Mouse (Mus musculus) cerebellum, adult 9-11 months (tissue): ENCODE data around the gene Gm2431.
"Not testable (repeated sequence)": the region's sequence is repeated elsewhere in the genome, so short reads cannot be mapped to it uniquely, and the experiment has no call there.

Source experiments
- DNase-seq: peaks from one replicate; pipeline ENCODE4 v3.0.0; 2022

Gm2431 gene

DNA sequence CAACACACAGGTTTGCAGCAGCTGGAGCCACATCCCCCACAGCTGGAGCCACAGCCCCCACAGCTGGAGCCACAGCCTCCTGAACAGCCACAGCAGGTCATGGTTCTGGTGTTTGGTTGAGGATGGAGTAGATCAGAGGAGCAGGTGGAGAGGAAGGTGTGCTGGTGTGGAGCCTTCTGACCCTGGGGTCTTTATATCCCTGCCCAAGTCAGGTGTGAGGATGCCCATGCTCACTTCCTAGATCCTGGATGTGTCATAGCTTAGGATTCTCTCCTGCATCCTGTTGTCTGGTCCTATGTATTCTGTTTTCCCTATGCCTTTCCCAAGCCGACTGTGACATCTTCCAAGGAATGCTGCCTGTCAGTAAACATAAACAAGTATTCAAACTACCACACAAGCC is at the start of gene Gm2431:
TSS of gene Gm2431 (minus strand) at position 101 of the 400 bp plus-strand sequence.
- DNase-seq, result not testable (repeated sequence)

- DNase-seq, result not testable (repeated sequence)
These were observed 45.8 kb upstream of the Gm2431 start for GRCm38 (mm10) chr7:142303929-142304328.

DNA sequence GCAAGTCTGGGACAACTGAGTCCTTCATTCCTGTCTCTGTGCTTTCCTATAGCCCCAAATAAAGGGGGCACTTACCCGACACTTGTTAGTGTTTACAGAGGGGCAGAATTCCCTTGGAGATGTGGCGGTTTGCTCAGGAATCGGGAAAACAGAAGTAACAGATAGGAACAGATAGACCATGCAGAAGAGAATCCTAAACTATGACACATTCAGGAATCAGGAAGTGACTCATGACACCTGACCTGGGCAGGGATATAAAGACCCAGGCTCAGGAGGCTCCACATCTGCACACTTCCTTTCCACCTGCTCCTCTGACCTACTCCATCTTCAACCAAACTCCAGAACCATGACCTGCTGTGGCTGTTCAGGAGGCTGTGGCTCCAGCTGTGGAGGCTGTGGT is 45.1 kb upstream of the Gm2431 start, which contains the start of gene Krtap5-4:
TSS of gene Krtap5-4 (plus strand) at position 301 of the 400 bp plus-strand sequence.
- no peak for DNase-seq

- not testable (repeated sequence) for DNase-seq
These were observed 38.9 kb upstream of the Gm2431 start, which contains the start of gene Krtap5-1 for GRCm38 (mm10) chr7:142297018-142297417. Gene Krtap5-1, minus strand, starts transcription at chr7:142297118.

- not testable (repeated sequence) for DNase-seq
These were observed 38.0 kb upstream of the Gm2431 start for GRCm38 (mm10) chr7:142296108-142296507.

- DNase-seq, result no peak
These were observed 37.3 kb upstream of the Gm2431 start for GRCm38 (mm10) chr7:142295418-142295817.

DNA sequence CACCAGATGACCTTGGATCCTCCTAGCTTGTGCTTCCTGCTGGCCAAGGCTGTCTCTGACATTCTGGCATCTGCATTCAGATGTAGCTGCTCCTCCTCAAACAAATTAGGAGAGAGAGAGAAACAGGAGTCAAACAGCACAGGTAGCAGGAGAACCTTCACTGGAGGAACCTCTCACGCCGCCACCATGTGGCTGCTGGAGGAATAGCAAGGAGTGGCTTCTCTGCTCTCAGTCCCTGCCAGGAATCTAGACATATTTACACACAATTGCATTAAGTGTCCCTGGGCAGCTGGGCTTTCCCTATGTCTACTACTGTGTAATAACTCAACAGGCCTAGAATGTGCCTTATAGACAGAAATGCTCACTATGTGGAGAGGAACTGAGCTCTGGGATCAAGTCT is 35.7 kb upstream of the Gm2431 start:
- not testable (repeated sequence) for DNase-seq

DNA sequence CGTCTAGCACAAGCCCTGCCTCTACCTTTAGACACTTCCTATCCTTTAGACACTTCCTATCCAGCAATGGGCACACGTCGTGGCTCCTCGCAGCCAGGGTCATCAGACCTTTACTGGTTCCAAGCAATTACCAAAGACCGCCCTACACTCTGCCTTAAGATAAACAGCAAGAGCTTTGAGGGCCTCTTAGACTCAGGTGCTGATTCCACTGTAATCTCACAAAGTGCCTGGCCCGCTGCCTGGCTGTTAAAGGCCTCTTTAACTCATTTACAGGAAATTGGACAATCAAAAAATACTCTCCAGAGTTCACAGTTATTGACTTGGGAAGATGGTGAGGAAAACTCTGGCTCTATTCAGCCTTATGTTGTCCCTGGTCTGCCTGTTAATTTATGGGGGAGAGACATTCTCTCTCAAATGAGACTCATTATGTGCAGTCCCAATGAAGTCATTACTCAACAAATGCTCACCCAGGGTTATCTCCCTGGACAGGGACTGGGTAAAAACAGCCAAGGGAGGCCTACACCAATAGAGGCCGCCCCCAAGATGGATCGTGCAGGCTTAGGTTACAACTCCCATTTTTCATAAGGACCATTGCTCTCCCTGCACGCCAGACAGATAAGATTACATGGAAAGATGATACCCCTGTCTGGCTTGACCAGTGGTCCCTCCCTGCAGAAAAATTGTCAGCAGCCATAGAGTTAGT is 27.9 kb upstream of the Gm2431 start:
- DNase-seq, result peak; percentile 8

GRCm38 (mm10) chr7:142285130-142285835 is 27.1 kb upstream of the Gm2431 start:
- DNase-seq, result peak; percentile 55

DNA sequence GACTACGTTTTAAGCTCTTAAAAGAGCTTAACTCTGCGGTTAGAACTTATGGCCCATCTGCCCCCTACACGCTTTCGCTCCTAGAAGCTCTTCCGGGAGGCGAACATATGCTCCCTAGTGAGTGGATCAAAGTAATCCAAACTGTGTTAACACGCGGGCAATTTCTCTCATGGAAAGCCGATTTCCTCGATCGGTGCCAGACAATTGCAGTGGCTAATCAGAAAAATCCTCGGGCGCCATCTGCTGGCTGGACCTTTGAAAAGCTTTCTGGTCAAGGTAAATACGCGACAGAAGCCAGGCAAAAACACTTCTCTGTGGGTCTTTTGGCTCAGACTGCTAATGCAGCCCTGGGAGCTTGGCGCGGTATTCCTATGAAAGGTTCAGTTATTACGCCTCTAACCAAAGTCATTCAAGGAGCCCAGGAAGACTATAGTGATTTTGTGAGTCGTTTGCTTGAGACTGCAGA is 26.5 kb upstream of the Gm2431 start:
- DNase-seq, result peak; percentile 89

DNA sequence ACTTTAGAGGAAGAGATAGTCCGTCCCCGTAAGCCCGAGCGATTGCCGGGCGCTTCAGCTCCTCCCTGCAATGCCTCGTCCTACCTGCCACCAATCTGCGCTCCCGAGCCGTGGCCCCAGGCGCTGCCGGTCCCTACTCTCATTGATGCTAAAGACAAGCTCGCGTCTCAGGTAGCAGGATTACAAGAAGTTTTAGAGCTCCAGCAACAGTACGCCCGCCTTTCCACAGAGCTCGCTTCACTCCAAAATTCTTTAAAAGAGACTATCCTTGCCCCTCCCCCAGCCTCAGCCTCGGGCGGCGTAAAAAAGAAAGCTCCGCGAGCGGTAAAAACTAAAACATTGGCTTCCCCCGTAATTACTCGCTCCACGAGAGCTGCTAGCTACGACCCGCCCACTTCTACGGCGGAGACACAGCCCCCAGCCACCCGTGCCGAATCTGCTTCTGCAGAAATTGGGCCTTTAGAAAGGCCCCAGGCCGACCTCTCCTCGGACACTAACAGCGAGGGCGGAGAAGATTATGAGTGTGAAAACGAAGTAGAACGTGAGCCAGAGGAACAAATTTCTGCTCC is 26.0 kb upstream of the Gm2431 start:
- peak; percentile 47 for DNase-seq

DNA sequence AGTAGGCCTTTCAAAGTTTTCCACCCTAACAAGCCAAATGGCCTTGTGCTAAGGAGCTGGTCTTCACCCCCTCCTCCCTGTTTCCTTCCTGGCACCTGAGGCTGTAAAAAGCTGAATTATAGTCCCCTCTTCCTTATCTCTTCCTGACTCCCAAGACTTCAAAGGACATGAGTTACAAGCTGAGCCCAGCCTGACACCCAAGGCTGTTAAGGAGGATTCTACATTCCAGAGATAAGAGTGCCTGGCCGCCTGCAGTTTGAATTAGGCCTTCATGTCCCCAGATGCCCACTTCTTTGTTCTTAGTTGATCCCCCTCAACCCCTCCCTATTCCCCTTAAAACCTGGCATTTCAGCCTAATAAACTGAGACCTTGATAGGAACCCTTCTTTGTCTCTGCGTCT is 24.7 kb upstream of the Gm2431 start:
- not testable (repeated sequence) for DNase-seq

- not testable (repeated sequence) for DNase-seq
These were observed 21.1 kb upstream of the Gm2431 start for GRCm38 (mm10) chr7:142279291-142279690.

GRCm38 (mm10) chr7:142278183-142278582 is 20.0 kb upstream of the Gm2431 start:
- peak; percentile 41 for DNase-seq

GRCm38 (mm10) chr7:142274263-142274662 is 16.1 kb upstream of the Gm2431 start, which contains the start of gene Gm4559:
Gene Gm4559, minus strand, starts transcription at chr7:142274363.
- not testable (repeated sequence) for DNase-seq

DNA sequence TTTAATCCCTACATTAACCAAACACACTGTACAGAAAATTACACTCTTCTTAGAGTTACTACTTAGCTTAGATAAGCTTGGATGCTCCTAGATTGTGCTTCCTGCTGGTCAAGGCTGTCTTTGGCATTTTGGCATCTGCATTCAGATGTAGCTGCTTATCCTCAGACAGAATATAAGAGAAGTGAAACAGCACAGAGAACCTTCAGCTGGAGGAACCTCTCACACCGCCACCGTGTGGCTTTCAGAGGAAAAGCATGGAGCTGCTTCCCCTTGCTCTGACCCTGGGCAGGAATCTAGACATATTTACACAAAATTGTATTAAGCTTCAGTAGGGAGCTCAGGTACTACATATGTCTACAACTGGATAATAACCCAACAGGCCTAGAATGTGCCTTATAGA is 2.6 kb downstream of the Gm2431 start:
- peak; percentile 9 for DNase-seq

- DNase-seq, result no peak
These were observed 8.3 kb downstream of the Gm2431 start for GRCm38 (mm10) chr7:142249824-142250223.

DNA sequence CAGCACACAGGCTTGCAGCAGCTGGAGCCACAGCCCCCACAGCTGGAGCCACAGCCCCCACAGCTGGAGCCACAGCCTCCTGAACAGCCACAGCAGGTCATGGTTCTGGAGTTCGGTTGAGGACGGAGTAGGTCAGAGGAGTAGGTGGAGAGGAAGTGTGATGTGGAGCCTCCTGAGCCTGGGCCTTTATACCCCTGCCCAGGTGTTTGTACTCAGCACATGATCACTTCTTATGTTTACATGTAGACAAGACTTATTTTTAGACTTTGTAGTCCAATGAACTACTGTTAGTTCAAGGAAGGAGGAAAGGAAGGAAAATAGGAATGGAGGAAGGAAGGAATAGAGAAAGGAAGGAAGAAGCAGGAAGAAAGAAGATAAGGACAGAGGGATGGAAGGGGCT is 17.2 kb downstream of the Gm2431 start, which contains the start of gene Gm40460:
TSS of gene Gm40460 (minus strand) at position 101 of the 400 bp plus-strand sequence.
- DNase-seq, result no peak

GRCm38 (mm10) chr7:142231540-142231939 is 26.6 kb downstream of the Gm2431 start:
- DNase-seq, result no peak

DNA sequence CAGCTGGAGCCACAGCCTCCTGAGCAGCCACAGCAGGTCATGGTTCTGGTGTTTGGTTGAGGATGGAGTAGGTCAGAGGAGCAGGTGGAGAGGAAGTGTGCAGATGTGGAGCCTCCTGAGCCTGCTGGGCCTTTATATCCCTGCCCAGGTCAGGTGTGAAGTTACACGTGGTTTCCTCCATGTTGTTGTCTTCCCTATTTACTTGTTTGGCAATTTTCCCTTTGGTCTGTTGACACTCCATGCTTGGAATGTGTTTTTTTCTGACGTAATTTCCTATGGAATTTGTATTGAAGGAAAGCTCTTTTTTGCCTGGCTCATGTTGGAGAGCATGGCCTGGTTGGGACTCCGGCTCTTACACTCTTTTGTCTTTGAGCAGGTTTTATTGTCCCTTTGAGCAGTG is 28.3 kb downstream of the Gm2431 start, which contains the start of gene Krtap5-5:
TSS of gene Krtap5-5 (minus strand) at position 101 of the 400 bp plus-strand sequence.
- not testable (repeated sequence) for DNase-seq

DNA sequence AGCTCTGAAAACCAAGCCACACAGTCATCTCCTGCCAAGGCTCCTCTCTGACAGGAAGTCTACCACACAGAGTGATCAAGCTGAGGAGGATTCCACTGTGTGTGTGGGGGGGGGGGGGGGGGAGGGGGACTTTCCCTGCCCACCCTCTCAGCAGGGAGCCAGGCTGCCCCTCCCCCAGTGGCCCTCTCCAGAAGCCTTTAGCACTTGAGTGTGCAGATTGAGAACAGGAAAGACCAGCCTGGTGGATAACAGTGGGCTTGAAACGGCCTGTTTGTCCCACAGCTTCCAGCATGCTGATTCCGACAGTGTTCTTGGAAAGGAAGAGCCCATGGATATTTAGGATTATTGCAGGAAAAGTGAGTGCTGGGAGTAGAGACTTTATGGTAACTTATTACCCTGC is 33.6 kb downstream of the Gm2431 start:
- DNase-seq, result no peak

DNA sequence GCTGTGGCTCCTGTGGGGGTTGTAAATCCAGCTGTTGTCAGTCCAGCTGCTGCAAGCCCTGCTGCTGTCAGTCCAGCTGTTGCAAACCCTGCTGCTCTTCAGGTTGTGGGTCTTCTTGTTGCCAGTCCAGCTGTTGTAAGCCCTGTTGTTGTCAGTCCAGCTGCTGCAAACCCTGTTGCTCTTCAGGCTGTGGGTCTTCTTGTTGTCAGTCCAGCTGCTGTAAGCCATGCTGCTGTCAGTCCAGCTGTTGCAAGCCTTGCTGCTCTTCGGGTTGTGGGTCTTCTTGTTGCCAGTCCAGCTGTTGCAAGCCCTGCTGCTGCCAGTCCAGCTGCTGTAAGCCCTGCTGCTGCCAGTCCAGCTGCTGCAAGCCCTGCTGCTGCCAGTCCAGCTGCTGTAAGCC is 46.0 kb downstream of the Gm2431 start:
- DNase-seq, result not testable (repeated sequence)

- no peak for DNase-seq
These were observed 46.6 kb downstream of the Gm2431 start, which contains the start of gene Gm7579 for GRCm38 (mm10) chr7:142211559-142211958. Gene Gm7579, plus strand, starts transcription at chr7:142211859.
